Mouse (Mus musculus) hindbrain, postnatal 0 days (tissue): Measurements from ENCODE around the gene Yae1d1. TPM values are rescaled to one million over a fixed set of nuclear protein-coding genes. Genes with fewer than 3 reads are reported as not detected.
A peak's percentile ranks its signal among the peaks of the same experiment; 100 is the strongest.
"Not testable (repeated sequence)": the region's sequence is repeated elsewhere in the genome, so short reads cannot be mapped to it uniquely, and the experiment has no call there.

Experiments used
- ATAC-seq: fragments of 200-750 bp; cut with Nextera tagmentation; 2 replicates; pipeline ENCODE4 v1.8.0; 2017; ENCODE audit warnings: mild to moderate bottlenecking, moderate TSS enrichment, moderate library complexity
- DNase-seq: peaks from one replicate; pipeline ENCODE4 v3.0.0-alpha.2; 2015; ENCODE audit warnings: low spot score
- H3K27ac ChIP-seq: fragments of 300-500 bp; sonication (generic); 2 replicates; pipeline ENCODE4 v1.5.1; 2014; ENCODE audit warnings: mild to moderate bottlenecking
- H3K27me3 ChIP-seq: fragments of 300-500 bp; sonication (generic); 2 replicates; pipeline ENCODE4 v1.6.1; 2014; ENCODE audit warnings: low read length, mixed read lengths; ENCODE audit not compliant: insufficient read depth
- H3K36me3 ChIP-seq: fragments of 300-500 bp; sonication (generic); 2 replicates; pipeline ENCODE4 v1.6.1; 2014; ENCODE audit warnings: low read length, mixed read lengths; ENCODE audit not compliant: insufficient read depth
- H3K4me1 ChIP-seq: fragments of 300-500 bp; sonication (generic); 2 replicates; pipeline ENCODE4 v1.6.1; 2014; ENCODE audit warnings: antibody characterized with exemption, low read length, mixed read lengths; ENCODE audit not compliant: insufficient read depth
- H3K4me2 ChIP-seq: fragments of 300-500 bp; sonication (generic); 2 replicates; pipeline ENCODE4 v1.6.1; 2014; ENCODE audit warnings: low read depth, mild to moderate bottlenecking, low read length, moderate library complexity, mixed read lengths
- H3K4me3 ChIP-seq: fragments of 300-500 bp; sonication (generic); 2 replicates; pipeline ENCODE4 v1.5.1; 2014; ENCODE audit warnings: low read length
- H3K9ac ChIP-seq: fragments of 300-500 bp; sonication (generic); replicated peaks from 2 replicates; pipeline ENCODE4 v1.6.1; 2014; ENCODE audit warnings: mild to moderate bottlenecking, low read length, moderate library complexity, mixed read lengths
- H3K9me3 ChIP-seq: fragments of 300-500 bp; sonication (generic); 2 replicates; pipeline ENCODE4 v1.6.1; 2016; ENCODE audit warnings: low read length, mixed read lengths
- CTCF ChIP-seq: IDR thresholded peaks from 2 replicates; pipeline ENCODE4 v1.5.1; 2016; ENCODE audit warnings: antibody characterized with exemption, control low read depth, low read depth
- WGBS: fragments of 180-500 bp; shearing (Covaris S2); extraction: QIAGEN DNeasy Blood & Tissue Kit; methylation state at CpG from one replicate; pipeline ENCODE4 v1.1.7; 2014; 5-methylcytosine and 5-hydroxymethylcytosine counted together
- polyA plus RNA-seq: library from polyadenylated mRNA; unstranded; fragments of >200 nt; fragmentation: Nextera tagmentation; extraction: Ambion mirVana; gene quantifications from 2 replicates; pipeline ENCODE4 v1.2.1, GENCODE M21; 2015
- total RNA-seq: library from RNA; depleted of rRNA; stranded (reverse); fragments of >200 nt; gene quantifications from 2 replicates; pipeline ENCODE4 v1.2.3, GENCODE M21; 2014; rRNA removed

Yae1d1 gene
- total and polyA plus RNA-seq, 2 experiments from 2014 or later = 22.6 to 68.3 TPM

DNA sequence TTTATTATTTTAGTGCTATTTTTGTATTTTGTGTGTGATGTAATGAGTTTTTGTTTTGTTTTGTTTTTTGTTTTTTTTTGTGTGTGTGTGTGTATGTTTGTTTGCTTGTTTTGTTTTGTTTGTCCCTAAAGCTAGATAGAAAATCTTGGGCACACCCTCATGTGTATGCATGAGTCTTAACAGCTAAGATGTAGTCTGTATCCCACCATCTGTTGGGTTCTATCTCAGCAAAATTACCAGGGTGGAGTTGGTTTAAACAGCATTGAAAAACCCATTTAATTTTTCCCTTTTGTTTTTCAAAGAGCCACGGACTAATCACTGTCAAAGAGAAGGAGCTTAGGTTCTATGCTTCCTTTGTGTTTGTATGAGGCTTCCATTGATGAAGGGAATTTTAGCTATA, 38.9 kb downstream of the Yae1d1 start:
- ATAC-seq = no peak

GRCm38 (mm10) chr13:17950581-17950980, 42.6 kb downstream of the Yae1d1 start:
- ATAC-seq, H3K9ac ChIP-seq, H3K36me3 ChIP-seq, H3K4me2 ChIP-seq, H3K27me3 ChIP-seq, H3K9me3 ChIP-seq, H3K27ac ChIP-seq, H3K4me3 ChIP-seq, H3K4me1 ChIP-seq, DNase-seq: not testable (repeated sequence)
- 91% methylated on average over 8 of the region's 8 CpGs for WGBS

More for the DNA sequence above, 38.9 kb downstream of the Yae1d1 start:
- Histone ChIP-seq H3K4me2 (no peak overlapping the region), H3K36me3 (no peaks in the 10 kb centered on the region), H3K4me1 (no peaks in the 10 kb centered on the region), H3K27me3 (no peaks in the 10 kb centered on the region), H3K4me3 (no peak overlapping the region), H3K9ac (no peak overlapping the region), H3K9me3 (no peaks in the 10 kb centered on the region), H3K27ac (no peak overlapping the region)
- no peak for TF ChIP-seq CTCF
- no peak for DNase-seq
- WGBS = 46% methylated on average over 1 of the region's 1 CpGs

GRCm38 (mm10) chr13:17949555-17949954, 43.6 kb downstream of the Yae1d1 start:
- 0 out of 2 replicates have a peak, but pooled peaks cover 2% of the 10 kb centered on the region for H3K4me1 ChIP-seq
- H3K9ac ChIP-seq = no peak overlapping the region
- TF ChIP-seq CTCF = no peak
- H3K36me3 ChIP-seq = no peaks in the 10 kb centered on the region
- no peak overlapping the region for H3K4me3 ChIP-seq
- no peaks in the 10 kb centered on the region for H3K9me3 ChIP-seq
- 81% methylated on average over 18 of the region's 18 CpGs for WGBS
- no peaks in the 10 kb centered on the region for H3K27me3 ChIP-seq
- H3K4me2 ChIP-seq = no peak overlapping the region
- DNase-seq (no peak), ATAC-seq (no peak)
- no peak overlapping the region for H3K27ac ChIP-seq

DNA sequence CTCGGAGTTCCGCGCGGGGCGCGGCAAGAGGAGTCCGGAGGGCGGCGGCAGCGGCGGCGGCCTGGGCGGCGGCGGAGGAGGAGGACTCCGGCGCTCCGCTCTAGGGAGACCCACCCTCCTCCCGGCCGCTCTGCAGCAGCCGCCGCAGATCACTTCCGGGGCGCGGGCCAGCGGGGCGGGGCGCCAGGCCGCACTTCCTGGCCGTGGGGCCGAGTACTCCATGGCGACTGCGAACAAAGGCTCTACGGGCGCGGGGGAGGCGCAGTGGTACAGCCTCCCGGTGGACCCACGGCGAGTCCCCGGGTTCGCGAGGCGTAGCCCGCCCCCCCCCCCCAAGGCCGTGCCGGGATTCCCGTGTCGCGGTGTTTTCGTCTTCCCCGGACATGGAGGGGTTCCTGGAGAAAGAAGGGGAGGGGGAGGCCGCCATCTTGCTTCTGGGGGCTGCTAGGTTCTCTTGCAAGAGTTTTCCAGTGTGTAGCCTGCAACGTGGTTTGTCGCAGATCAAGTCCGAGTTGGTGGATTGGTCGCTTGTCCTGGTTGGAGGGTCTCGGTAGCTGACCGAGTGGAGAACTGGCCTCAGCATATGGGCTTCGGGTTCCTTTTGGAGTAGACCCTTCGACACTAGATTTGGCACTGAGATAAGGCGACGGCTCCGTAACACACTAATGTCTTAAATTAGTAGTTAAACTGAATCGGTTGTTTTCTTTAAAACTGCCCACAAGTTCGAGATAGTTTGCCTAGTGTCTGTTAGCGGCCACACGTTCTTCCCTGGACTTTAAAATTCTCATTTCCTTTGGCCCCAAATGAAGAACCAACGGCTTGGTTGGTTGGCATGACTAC, 48.9 kb downstream of the Yae1d1 start, which contains the start of gene Rala:
Gene Rala, minus strand, starts transcription at position 162 of the 840 bp plus-strand sequence.
- H3K27ac ChIP-seq = peak within 1 kb of the TSS; percentile 97
- peak within 1 kb of the TSS; percentile 96 for H3K4me3 ChIP-seq
- ATAC-seq (peak; percentile 99), DNase-seq (peak; percentile 95)
- no peaks in the 10 kb centered on the region for H3K9me3 ChIP-seq
- peak within 1 kb of the TSS; percentile 92 for H3K9ac ChIP-seq
- no peaks in the 10 kb centered on the region for H3K27me3 ChIP-seq
- no peak for TF ChIP-seq CTCF
- WGBS = 10% methylated on average over 56 of the region's 69 CpGs
- H3K4me1 ChIP-seq = peaks cover 3% of the 10 kb centered on the region; the same call in 1 of the 2 replicates
- H3K4me2 ChIP-seq = peak within 1 kb of the TSS; percentile 77
- H3K36me3 ChIP-seq = no peaks in the 10 kb centered on the region

GRCm38 (mm10) chr13:17943306-17944077, 49.7 kb downstream of the Yae1d1 start:
- Histone ChIP-seq H3K4me3 (peak overlapping the region; percentile 96), H3K9ac (peak overlapping the region; percentile 92), H3K27ac (peak overlapping the region; percentile 97), H3K4me2 (peak overlapping the region; percentile 77), H3K27me3 (no peaks in the 10 kb centered on the region), H3K9me3 (no peaks in the 10 kb centered on the region), H3K36me3 (no peaks in the 10 kb centered on the region), H3K4me1 (peaks cover 3% of the 10 kb centered on the region; the same call in 1 of the 2 replicates)
- under 1% methylated on average over 40 of the region's 70 CpGs for WGBS
- DNase-seq (peak; percentile 31), ATAC-seq (peak; percentile 79)
- TF ChIP-seq CTCF = no peak

- no peak for TF ChIP-seq CTCF
- H3K9ac ChIP-seq = no peak overlapping the region
- WGBS = 64% methylated on average over 6 of the region's 6 CpGs
- H3K36me3 ChIP-seq = no peaks in the 10 kb centered on the region
- no peak for DNase-seq
- no peak overlapping the region for H3K27ac ChIP-seq
- H3K4me3 ChIP-seq = peak overlapping the region; percentile 96
- no peak for ATAC-seq
- peak overlapping the region; percentile 77 for H3K4me2 ChIP-seq
- peaks cover 3% of the 10 kb centered on the region; the same call in 1 of the 2 replicates for H3K4me1 ChIP-seq
- H3K9me3 ChIP-seq = no peaks in the 10 kb centered on the region
- H3K27me3 ChIP-seq = no peaks in the 10 kb centered on the region
These were observed 50.8 kb downstream of the Yae1d1 start for GRCm38 (mm10) chr13:17942338-17942737.

Other genes with a start within 250 kb of the Yae1d1 start
- 105 and 108 TPM in 2 replicates for gene Cdk13, start 188.3 kb downstream of the Yae1d1 start, total RNA-seq
- 11.6 and 11.7 TPM in 2 replicates for gene Cdk13, start 188.3 kb downstream of the Yae1d1 start, polyA plus RNA-seq
- 68.5 and 75.7 TPM in 2 replicates for gene Rala, start 49.1 kb downstream of the Yae1d1 start, total RNA-seq
- gene Rala, start 49.1 kb downstream of the Yae1d1 start, polyA plus RNA-seq = 226 and 229 TPM in 2 replicates